Mouse (Mus musculus) hindbrain, embryonic 11.5 days (tissue): ENCODE data around the gene Mrpl35. TPM values are rescaled to one million over a fixed set of nuclear protein-coding genes. Genes with fewer than 3 reads are reported as not detected.
"Not testable (repeated sequence)": the region's sequence is repeated elsewhere in the genome, so short reads cannot be mapped to it uniquely, and the experiment has no call there.

ENCODE experiments used
- ATAC-seq: fragments of 200-750 bp; cut with Nextera tagmentation; 2 replicates; pipeline ENCODE4 v1.8.0; 2017; ENCODE audit warnings: mild to moderate bottlenecking, moderate TSS enrichment, moderate library complexity; ENCODE audit not compliant: low FRiP score
- DNase-seq: peaks from one replicate; pipeline ENCODE4 v3.0.0-alpha.2; 2015; ENCODE audit warnings: low spot score
- H3K27ac ChIP-seq: fragments of 300-500 bp; sonication (generic); 2 replicates; pipeline ENCODE4 v1.5.1; 2014; ENCODE audit warnings: mild to moderate bottlenecking, low read depth, low read length
- H3K27me3 ChIP-seq: fragments of 300-500 bp; sonication (generic); 2 replicates; pipeline ENCODE4 v1.6.1; 2014; ENCODE audit warnings: mild to moderate bottlenecking, low read length, moderate library complexity, mixed read lengths; ENCODE audit not compliant: control insufficient read depth, insufficient read depth
- H3K36me3 ChIP-seq: fragments of 300-500 bp; sonication (generic); 2 replicates; pipeline ENCODE4 v1.6.1; 2014; ENCODE audit warnings: mild to moderate bottlenecking, low read length, moderate library complexity, mixed read lengths; ENCODE audit not compliant: control insufficient read depth, insufficient read depth
- H3K4me1 ChIP-seq: fragments of 300-500 bp; sonication (generic); replicated peaks from 2 replicates; pipeline ENCODE4 v1.6.1; 2014; ENCODE audit warnings: low read length, mixed read lengths; ENCODE audit not compliant: control insufficient read depth, insufficient read depth
- H3K4me2 ChIP-seq: fragments of 300-500 bp; sonication (generic); replicated peaks from 2 replicates; pipeline ENCODE4 v1.6.1; 2014; ENCODE audit warnings: mild to moderate bottlenecking, low read depth, low read length
- H3K4me3 ChIP-seq: fragments of 300-500 bp; sonication (generic); 2 replicates; pipeline ENCODE4 v1.5.1; 2014; ENCODE audit warnings: low read depth, low read length
- H3K9ac ChIP-seq: fragments of 300-500 bp; sonication (generic); 2 replicates; pipeline ENCODE4 v1.6.1; 2014; ENCODE audit warnings: low read depth, low read length
- H3K9me3 ChIP-seq: fragments of 300-500 bp; sonication (generic); 2 replicates; pipeline ENCODE4 v1.6.1; 2016; ENCODE audit warnings: low read length; ENCODE audit not compliant: control insufficient read depth
- WGBS: fragments of 180-500 bp; shearing (Covaris S2); extraction: QIAGEN DNeasy Blood & Tissue Kit; methylation state at CpG from one replicate; pipeline ENCODE4 v1.1.7; 2014; 5-methylcytosine and 5-hydroxymethylcytosine counted together
- polyA plus RNA-seq: library from polyadenylated mRNA; unstranded; fragments of >200 nt; fragmentation: Nextera tagmentation; extraction: Ambion mirVana; gene quantifications from 2 replicates; pipeline ENCODE4 v1.2.1, GENCODE M21; 2014

Gene Mrpl35
- 58.4 and 63.3 TPM in 2 replicates for polyA plus RNA-seq

- Histone ChIP-seq H3K4me1 (no peaks in the 10 kb centered on the region), H3K27me3 (no peaks in the 10 kb centered on the region), H3K9ac (no peak within 1 kb of the TSS), H3K36me3 (no peaks in the 10 kb centered on the region), H3K9me3 (no peaks in the 10 kb centered on the region), H3K4me3 (no peak within 1 kb of the TSS), H3K4me2 (no peak within 1 kb of the TSS), H3K27ac (no peak within 1 kb of the TSS)
- WGBS: 48% methylated on average over 1 of the region's 1 CpGs
- DNase-seq: no peak
- ATAC-seq: no peak
Observed at GRCm38 (mm10) chr6:71826869-71827268, at the start of gene Mrpl35. Gene Mrpl35, minus strand, starts transcription at chr6:71826969.

- 0 out of 2 replicates have a peak, but pooled peaks cover 4% of the 10 kb centered on the region for H3K36me3 ChIP-seq
Observed at GRCm38 (mm10) chr6:71871396-71871795, 44.6 kb upstream of the Mrpl35 start.

DNA sequence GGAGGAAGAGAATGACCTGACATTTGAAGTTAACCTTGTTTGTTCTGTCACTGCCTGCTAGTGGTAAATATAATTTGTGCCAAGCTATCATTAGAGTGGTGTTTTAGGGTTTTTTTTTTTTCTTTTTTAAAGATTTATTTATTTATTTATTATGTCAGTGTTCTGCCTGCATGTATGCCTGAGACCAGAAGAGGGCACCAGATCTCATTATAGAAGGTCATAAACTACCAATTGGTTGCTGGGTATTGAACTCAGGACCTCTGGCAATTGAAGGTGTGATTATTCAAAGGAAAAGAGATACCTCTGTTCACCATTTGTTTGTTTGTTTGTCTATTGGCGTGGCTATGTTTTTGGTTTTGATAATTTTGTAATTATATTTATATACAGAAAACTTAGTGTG, 42.0 kb upstream of the Mrpl35 start:
- Histone ChIP-seq H3K36me3 (peaks cover 11% of the 10 kb centered on the region; the same call in 1 of the 2 replicates), H3K27ac (no peak overlapping the region), H3K9ac (no peak overlapping the region), H3K27me3 (no peaks in the 10 kb centered on the region), H3K4me3 (no peak overlapping the region), H3K4me2 (no peak overlapping the region), H3K9me3 (no peaks in the 10 kb centered on the region), H3K4me1 (no peaks in the 10 kb centered on the region)
- WGBS: 95% methylated on average over 1 of the region's 1 CpGs
- no peak for DNase-seq
- no peak for ATAC-seq

More at GRCm38 (mm10) chr6:71871396-71871795, 44.6 kb upstream of the Mrpl35 start:
- DNase-seq (no peak), ATAC-seq (no peak)
- Histone ChIP-seq H3K27me3 (no peaks in the 10 kb centered on the region), H3K9me3 (no peaks in the 10 kb centered on the region), H3K9ac (no peak overlapping the region), H3K4me1 (no peaks in the 10 kb centered on the region), H3K27ac (no peak overlapping the region), H3K4me3 (no peak overlapping the region), H3K4me2 (no peak overlapping the region)
- WGBS: 94% methylated on average over 9 of the region's 9 CpGs

DNA sequence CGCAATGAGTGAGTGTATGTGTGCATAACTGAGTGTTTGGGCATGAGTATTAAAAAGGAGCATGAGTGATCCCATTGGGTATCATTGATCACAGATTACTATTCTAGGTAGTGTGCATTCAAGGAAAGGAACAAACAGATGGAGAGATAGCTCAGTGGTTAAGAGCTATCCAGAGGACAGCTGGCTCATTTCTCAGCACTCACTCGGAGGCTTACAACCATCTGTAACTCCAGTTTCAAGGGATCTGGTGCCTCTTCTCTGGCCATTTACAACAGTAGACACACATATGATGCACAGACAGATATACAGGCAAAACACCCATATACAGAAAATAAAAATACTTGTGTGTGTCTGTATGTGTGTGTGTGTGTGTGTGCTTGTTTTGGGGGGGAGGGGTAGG, 41.0 kb upstream of the Mrpl35 start:
- Histone ChIP-seq H3K27me3 (no peaks in the 10 kb centered on the region), H3K27ac (no peak overlapping the region), H3K9me3 (no peaks in the 10 kb centered on the region), H3K36me3 (peaks cover 16% of the 10 kb centered on the region; the same call in 1 of the 2 replicates), H3K4me2 (no peak overlapping the region), H3K4me1 (no peaks in the 10 kb centered on the region), H3K4me3 (no peak overlapping the region), H3K9ac (no peak overlapping the region)
- WGBS: 94% methylated on average over 2 of the region's 2 CpGs
- no peak for ATAC-seq
- no peak for DNase-seq

- WGBS: 93% methylated on average over 6 of the region's 6 CpGs
- H3K4me3 ChIP-seq, H3K9ac ChIP-seq, H3K9me3 ChIP-seq, DNase-seq, H3K4me2 ChIP-seq, H3K27ac ChIP-seq, H3K36me3 ChIP-seq, ATAC-seq, H3K4me1 ChIP-seq, H3K27me3 ChIP-seq: not testable (repeated sequence)
Observed at GRCm38 (mm10) chr6:71846906-71847305, 20.1 kb upstream of the Mrpl35 start.

DNA sequence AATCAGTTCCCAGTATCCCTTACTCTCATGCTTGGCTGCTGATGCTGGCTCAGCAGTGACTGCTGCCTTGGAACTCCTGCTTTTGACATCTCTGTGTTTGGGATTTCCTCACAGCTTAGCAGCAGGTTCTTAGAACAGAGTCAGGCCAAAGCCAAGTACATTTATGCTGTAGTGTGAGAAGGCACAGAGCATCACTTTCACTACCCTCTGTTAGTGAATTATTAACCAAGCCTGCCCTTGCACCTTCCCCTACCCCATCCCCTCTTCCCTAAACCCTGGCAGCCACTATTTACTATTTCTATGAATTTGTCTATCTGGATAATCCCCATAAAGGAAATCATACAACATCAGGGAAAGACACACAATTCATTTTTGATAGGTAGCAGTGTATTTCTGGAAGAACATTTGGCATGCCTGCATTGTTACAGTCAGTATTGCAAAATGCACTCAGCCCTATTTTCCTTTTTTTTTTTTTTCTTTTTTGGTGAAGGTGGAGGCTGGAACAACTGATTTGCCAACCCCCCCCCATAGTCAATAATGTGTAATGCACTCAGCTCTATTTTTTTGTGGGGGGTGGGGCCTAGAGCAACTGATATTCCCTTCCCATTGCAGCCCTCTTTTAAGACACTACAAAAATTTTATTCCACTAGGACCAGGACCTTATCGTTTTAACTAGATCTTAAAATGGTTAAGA, 14.0 kb upstream of the Mrpl35 start:
- Histone ChIP-seq H3K4me1 (no peaks in the 10 kb centered on the region), H3K4me2 (no peak overlapping the region), H3K36me3 (no peaks in the 10 kb centered on the region), H3K9me3 (no peaks in the 10 kb centered on the region), H3K4me3 (no peak overlapping the region), H3K9ac (no peak overlapping the region), H3K27me3 (no peaks in the 10 kb centered on the region), H3K27ac (no peak overlapping the region)
- WGBS: 89% methylated on average over 1 of the region's 1 CpGs
- no peak for ATAC-seq
- DNase-seq: no peak

- H3K9ac ChIP-seq: no peak overlapping the region
- no peaks in the 10 kb centered on the region for H3K36me3 ChIP-seq
- H3K4me3 ChIP-seq: no peak overlapping the region
- no peaks in the 10 kb centered on the region for H3K4me1 ChIP-seq
- H3K27ac ChIP-seq: no peak overlapping the region
- no peak overlapping the region for H3K4me2 ChIP-seq
- ATAC-seq (no peak), DNase-seq (no peak)
- no peaks in the 10 kb centered on the region for H3K27me3 ChIP-seq
- no peaks in the 10 kb centered on the region for H3K9me3 ChIP-seq
Observed at GRCm38 (mm10) chr6:71839815-71840214, 13.0 kb upstream of the Mrpl35 start.

DNA sequence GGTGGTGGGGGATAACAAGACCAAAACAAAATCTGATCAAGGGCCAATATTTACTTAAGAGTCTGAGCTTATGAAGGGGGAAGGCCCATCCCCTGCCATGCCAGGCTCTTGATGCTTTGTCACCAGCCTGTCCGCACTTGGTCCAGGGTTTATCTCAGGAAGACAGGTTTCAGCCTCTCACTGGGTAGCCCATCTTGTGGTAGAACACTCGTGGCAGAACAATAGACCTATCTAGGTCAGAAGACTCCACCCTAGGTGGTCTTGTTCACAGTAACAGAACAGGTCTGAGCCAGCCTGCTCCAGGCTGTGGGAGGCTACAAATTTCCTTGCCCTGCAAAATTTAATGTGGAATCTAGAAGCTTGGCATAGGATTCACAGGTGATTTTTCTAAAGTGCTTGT, 10.0 kb upstream of the Mrpl35 start:
- Histone ChIP-seq H3K27ac (no peak overlapping the region), H3K9ac (no peak overlapping the region), H3K4me1 (no peaks in the 10 kb centered on the region; the same call in 1 of the 2 replicates), H3K4me3 (no peak overlapping the region), H3K36me3 (no peaks in the 10 kb centered on the region), H3K27me3 (no peaks in the 10 kb centered on the region), H3K9me3 (no peaks in the 10 kb centered on the region), H3K4me2 (no peak overlapping the region)
- 70% methylated on average over 2 of the region's 2 CpGs for WGBS
- ATAC-seq: no peak
- DNase-seq: no peak

- H3K27ac ChIP-seq: peak overlapping the region; percentile 89
- H3K4me1 ChIP-seq: no peaks in the 10 kb centered on the region; the same call in 1 of the 2 replicates
- WGBS: under 1% methylated on average over 21 of the region's 21 CpGs
- peak; percentile 99 for ATAC-seq
- DNase-seq: peak; percentile 93
- H3K4me2 ChIP-seq: peak overlapping the region; percentile 42
- peak overlapping the region; percentile 87 for H3K9ac ChIP-seq
- H3K9me3 ChIP-seq: no peaks in the 10 kb centered on the region
- peak overlapping the region; percentile 97 for H3K4me3 ChIP-seq
- no peaks in the 10 kb centered on the region for H3K36me3 ChIP-seq
- no peaks in the 10 kb centered on the region for H3K27me3 ChIP-seq
Observed at GRCm38 (mm10) chr6:71831581-71831960, 4.8 kb upstream of the Mrpl35 start.
